Mouse (Mus musculus) forebrain, postnatal 0 days (tissue): ENCODE results near the gene Fxr2. TPM values are rescaled to one million over a fixed set of nuclear protein-coding genes. Genes with fewer than 3 reads are reported as not detected.
A peak's percentile ranks its signal among the peaks of the same experiment; 100 is the strongest.

ENCODE experiments used
- ATAC-seq: fragments of 200-750 bp; cut with Nextera tagmentation; 2 replicates; pipeline ENCODE4 v1.8.0; 2017; ENCODE audit warnings: mild to moderate bottlenecking, moderate library complexity
- DNase-seq: peaks from one replicate; pipeline ENCODE4 v3.0.0-alpha.2; 2015
- H3K27ac ChIP-seq: fragments of 300-500 bp; sonication (generic); 2 replicates; pipeline ENCODE4 v1.5.1; 2014; ENCODE audit warnings: low read depth, mild to moderate bottlenecking, antibody characterized with exemption, low read length, moderate library complexity, mixed read lengths
- H3K27me3 ChIP-seq: fragments of 300-500 bp; sonication (generic); 2 replicates; pipeline ENCODE4 v1.6.1; 2014; ENCODE audit warnings: mild to moderate bottlenecking, low read length, mixed read lengths; ENCODE audit not compliant: insufficient read depth
- H3K36me3 ChIP-seq: fragments of 300-500 bp; sonication (generic); 2 replicates; pipeline ENCODE4 v1.6.1; 2014; ENCODE audit warnings: mild to moderate bottlenecking, moderate library complexity; ENCODE audit not compliant: insufficient read depth
- H3K4me1 ChIP-seq: fragments of 300-500 bp; sonication (generic); 2 replicates; pipeline ENCODE4 v1.6.1; 2014; ENCODE audit warnings: antibody characterized with exemption; ENCODE audit not compliant: insufficient read depth
- H3K4me2 ChIP-seq: fragments of 300-500 bp; sonication (generic); 2 replicates; pipeline ENCODE4 v1.6.1; 2014; ENCODE audit warnings: low read depth, mild to moderate bottlenecking, moderate library complexity
- H3K4me3 ChIP-seq: fragments of 300-500 bp; sonication (generic); 2 replicates; pipeline ENCODE4 v1.5.1; 2014; ENCODE audit warnings: low read depth, low read length, mixed read lengths
- H3K9ac ChIP-seq: fragments of 300-500 bp; sonication (generic); 2 replicates; pipeline ENCODE4 v1.6.1; 2014; ENCODE audit warnings: mild to moderate bottlenecking
- H3K9me3 ChIP-seq: fragments of 300-500 bp; sonication (generic); 2 replicates; pipeline ENCODE4 v1.6.1; 2016; ENCODE audit warnings: low read length
- CTCF ChIP-seq: sonication (generic); IDR thresholded peaks from 2 replicates; pipeline ENCODE4 v1.5.1; 2016; ENCODE audit warnings: antibody characterized with exemption, control low read depth, low read depth
- WGBS: fragments of 180-500 bp; shearing (Covaris S2); extraction: QIAGEN DNeasy Blood & Tissue Kit; methylation state at CpG from one replicate; pipeline ENCODE4 v1.1.7; 2014; 5-methylcytosine and 5-hydroxymethylcytosine counted together
- polyA plus RNA-seq: library from polyadenylated mRNA; unstranded; fragments of >200 nt; fragmentation: Nextera tagmentation; extraction: Ambion mirVana; gene quantifications from 2 replicates; pipeline ENCODE4 v1.2.1, GENCODE M21; 2015
- total RNA-seq: library from RNA; depleted of rRNA; stranded (reverse); fragments of >200 nt; gene quantifications from 2 replicates; pipeline ENCODE4 v1.2.3, GENCODE M21; 2014; rRNA removed

The Fxr2 gene
- total RNA-seq (83.9 and 94.5 TPM in 2 replicates), polyA plus RNA-seq (23.1 and 25.2 TPM in 2 replicates)

DNA sequence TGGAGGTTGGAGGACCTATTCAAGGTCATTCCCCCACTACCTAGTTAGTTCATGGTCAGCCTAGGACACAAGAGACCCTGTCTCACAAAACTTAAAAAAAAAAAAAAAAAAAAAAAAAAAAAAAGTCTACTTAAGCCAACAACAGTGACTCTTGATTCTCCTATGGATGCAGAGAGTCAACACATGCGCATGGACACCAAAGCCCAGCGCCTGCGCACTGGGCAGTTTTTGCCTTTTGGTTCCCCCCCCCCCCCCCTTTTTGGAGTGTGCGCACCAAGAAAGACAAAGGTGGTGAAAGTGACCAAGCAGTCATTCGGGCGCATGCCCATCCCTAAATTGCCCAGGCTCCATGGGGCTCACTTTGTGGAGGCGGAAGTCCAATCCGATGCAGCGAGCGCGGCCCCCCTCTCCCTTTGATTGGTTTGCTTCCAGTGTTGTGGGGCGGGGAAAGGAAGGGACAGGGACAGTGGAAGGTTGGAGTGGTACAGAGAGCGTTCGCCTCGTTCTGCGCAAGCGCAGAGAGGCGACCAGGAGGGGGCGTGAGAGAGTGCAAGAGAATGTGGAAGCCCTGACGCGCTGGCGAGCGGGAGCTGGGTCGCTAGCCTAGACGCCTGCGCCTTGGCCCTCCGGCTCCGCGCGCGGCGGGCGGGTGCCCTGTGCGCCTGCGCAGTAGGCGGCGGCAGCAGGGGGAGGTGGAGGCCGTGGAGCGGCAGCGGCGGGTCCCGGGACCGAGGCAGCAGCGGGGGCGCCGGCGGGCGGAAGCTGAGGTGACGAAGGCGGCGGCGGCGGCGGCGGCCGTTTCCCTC, at the start of gene Fxr2:
Gene Fxr2 (plus strand): TSS at position 707 of the 806 bp plus-strand sequence.
- Histone ChIP-seq H3K9ac (peak within 1 kb of the TSS; percentile 87), H3K4me2 (peak within 1 kb of the TSS; percentile 75), H3K27ac (peak within 1 kb of the TSS; percentile 93), H3K9me3 (no peaks in the 10 kb centered on the region), H3K4me3 (peak within 1 kb of the TSS; percentile 89), H3K4me1 (peaks cover 24% of the 10 kb centered on the region), H3K27me3 (no peaks in the 10 kb centered on the region), H3K36me3 (no peaks in the 10 kb centered on the region)
- ATAC-seq (peak; percentile 97), DNase-seq (peak; percentile 100)
- 3% methylated on average over 39 of the region's 56 CpGs for WGBS
- peak; percentile 90 for TF ChIP-seq CTCF

DNA sequence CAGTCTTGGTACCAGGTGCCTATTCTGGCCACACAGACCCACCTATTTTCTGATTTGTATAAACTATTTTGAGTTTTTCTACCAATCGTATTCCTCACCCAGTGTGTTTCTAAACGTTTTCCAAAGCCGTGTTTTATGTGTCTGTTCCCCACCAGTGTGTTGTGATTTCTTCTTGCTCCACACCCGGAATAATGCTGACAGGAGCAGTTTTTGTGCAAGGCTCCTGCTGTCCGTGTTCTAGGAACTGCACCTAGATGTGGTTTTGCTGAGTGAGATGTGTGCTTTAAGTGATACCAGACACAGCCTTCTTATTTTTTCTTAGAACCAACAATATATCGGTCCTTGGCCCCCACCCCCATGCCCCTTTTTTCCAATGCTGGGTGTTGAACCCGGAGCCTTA, 48.8 kb upstream of the Fxr2 start:
- Histone ChIP-seq H3K4me1 (no peaks in the 10 kb centered on the region), H3K4me3 (no peak overlapping the region), H3K27me3 (no peaks in the 10 kb centered on the region), H3K27ac (no peak overlapping the region), H3K9me3 (no peaks in the 10 kb centered on the region), H3K4me2 (no peak overlapping the region), H3K36me3 (peaks cover 20% of the 10 kb centered on the region), H3K9ac (no peak overlapping the region)
- no peak for DNase-seq
- 84% methylated on average over 7 of the region's 7 CpGs for WGBS
- ATAC-seq = no peak
- no peak for TF ChIP-seq CTCF

DNA sequence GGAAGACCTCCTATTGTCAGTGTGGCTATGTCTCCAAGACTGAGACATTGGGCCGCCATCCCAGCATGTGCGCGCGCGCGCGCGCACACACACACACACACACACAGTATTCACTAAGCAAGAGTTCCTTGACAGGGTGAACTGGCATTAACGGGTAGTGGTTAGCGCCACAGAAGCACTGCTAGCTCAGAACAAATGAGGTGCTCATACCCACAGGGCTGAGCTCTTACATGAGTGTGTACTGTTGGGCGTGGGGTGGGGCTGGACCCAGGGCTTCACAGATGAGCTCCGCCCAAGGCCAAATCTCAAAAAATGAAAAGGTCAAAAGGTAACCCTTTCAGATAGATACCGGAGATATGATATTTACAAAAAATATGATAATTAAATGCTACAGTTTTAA, 47.9 kb upstream of the Fxr2 start:
- no peak overlapping the region for H3K9ac ChIP-seq
- ATAC-seq (no peak), DNase-seq (no peak)
- H3K27ac ChIP-seq = no peak overlapping the region
- TF ChIP-seq CTCF = no peak
- H3K9me3 ChIP-seq = no peaks in the 10 kb centered on the region
- WGBS = 89% methylated on average over 13 of the region's 13 CpGs
- H3K4me3 ChIP-seq = no peak overlapping the region
- no peak overlapping the region for H3K4me2 ChIP-seq
- no peaks in the 10 kb centered on the region for H3K4me1 ChIP-seq
- no peaks in the 10 kb centered on the region for H3K27me3 ChIP-seq
- peaks cover 30% of the 10 kb centered on the region for H3K36me3 ChIP-seq

DNA sequence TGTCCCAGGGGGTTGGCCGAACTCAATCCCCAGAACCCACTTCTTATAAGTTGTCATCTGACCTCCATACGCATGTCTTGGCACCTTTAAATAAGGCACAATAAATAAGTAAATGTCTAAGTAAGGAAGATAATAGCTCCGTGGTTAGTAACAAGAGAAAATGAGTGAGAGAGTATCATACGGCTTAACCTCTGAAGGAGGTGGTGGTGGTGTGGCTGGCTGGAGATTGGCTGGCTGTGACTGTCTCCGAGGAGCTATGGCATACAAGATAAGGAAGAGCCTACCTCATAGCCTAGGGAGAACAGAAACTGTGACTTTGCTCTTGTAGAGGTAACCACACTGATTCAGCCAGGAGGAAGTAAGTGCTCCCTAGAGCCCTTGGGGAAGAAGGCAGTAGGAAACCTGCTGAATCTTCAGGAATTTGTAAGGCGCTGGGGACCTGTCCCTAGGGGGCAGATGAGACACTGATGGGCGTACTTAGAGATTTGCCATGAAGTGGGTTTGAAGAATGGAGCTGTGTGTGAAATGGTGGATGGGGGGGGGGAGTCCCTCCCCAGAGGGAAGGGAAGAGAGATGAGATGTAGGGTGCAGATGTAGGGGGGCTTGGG, 47.0 kb upstream of the Fxr2 start:
- H3K9me3 ChIP-seq = no peaks in the 10 kb centered on the region
- H3K27ac ChIP-seq = no peak overlapping the region
- peaks cover 38% of the 10 kb centered on the region for H3K36me3 ChIP-seq
- H3K4me1 ChIP-seq = no peaks in the 10 kb centered on the region
- TF ChIP-seq CTCF = no peak
- H3K9ac ChIP-seq = no peak overlapping the region
- no peak overlapping the region for H3K4me3 ChIP-seq
- ATAC-seq = no peak
- no peaks in the 10 kb centered on the region for H3K27me3 ChIP-seq
- WGBS = 80% methylated on average over 7 of the region's 7 CpGs
- no peak overlapping the region for H3K4me2 ChIP-seq
- no peak for DNase-seq

DNA sequence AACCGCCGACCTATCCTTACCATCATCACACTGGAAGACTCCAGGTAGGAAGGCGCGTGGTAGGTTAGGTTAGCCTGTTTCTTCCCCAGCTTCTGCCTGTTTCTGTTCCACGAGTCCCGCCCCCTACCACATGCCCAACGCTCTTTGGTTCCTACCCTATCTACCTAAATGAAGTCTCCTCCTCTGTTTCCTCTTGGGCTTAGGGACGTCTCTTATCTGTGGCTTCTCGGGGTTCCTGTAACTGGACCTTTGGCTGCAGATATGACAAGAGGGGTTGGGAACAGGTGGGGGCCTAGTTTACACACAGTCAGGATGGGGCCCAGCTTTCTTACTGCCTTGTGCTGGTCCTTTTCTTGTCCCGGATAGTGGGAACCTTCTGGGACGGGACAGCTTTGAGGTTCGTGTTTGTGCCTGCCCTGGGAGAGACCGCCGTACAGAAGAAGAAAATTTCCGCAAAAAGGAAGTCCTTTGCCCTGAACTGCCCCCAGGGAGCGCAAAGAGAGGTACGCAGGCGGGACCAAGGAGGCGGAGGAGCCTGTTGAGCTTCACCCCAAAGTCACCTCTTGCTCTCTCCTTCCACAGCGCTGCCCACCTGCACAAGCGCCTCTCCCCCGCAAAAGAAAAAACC, 43.5 kb upstream of the Fxr2 start:
- H3K4me2 ChIP-seq = no peak overlapping the region
- no peaks in the 10 kb centered on the region for H3K27me3 ChIP-seq
- H3K27ac ChIP-seq = no peak overlapping the region
- H3K4me1 ChIP-seq = no peaks in the 10 kb centered on the region
- H3K9me3 ChIP-seq = no peaks in the 10 kb centered on the region
- H3K36me3 ChIP-seq = peaks cover 46% of the 10 kb centered on the region
- ATAC-seq (no peak), DNase-seq (no peak)
- no peak overlapping the region for H3K9ac ChIP-seq
- TF ChIP-seq CTCF = no peak
- 94% methylated on average over 22 of the region's 22 CpGs for WGBS
- no peak overlapping the region for H3K4me3 ChIP-seq

GRCm38 (mm10) chr11:69590622-69591021, 42.2 kb upstream of the Fxr2 start:
- Histone ChIP-seq H3K9me3 (no peaks in the 10 kb centered on the region), H3K27ac (no peak overlapping the region), H3K4me1 (no peaks in the 10 kb centered on the region), H3K27me3 (no peaks in the 10 kb centered on the region), H3K36me3 (peaks cover 51% of the 10 kb centered on the region), H3K4me3 (no peak overlapping the region), H3K9ac (no peak overlapping the region), H3K4me2 (no peak overlapping the region)
- no peak for DNase-seq
- 96% methylated on average over 8 of the region's 8 CpGs for WGBS
- ATAC-seq = no peak
- TF ChIP-seq CTCF = no peak

DNA sequence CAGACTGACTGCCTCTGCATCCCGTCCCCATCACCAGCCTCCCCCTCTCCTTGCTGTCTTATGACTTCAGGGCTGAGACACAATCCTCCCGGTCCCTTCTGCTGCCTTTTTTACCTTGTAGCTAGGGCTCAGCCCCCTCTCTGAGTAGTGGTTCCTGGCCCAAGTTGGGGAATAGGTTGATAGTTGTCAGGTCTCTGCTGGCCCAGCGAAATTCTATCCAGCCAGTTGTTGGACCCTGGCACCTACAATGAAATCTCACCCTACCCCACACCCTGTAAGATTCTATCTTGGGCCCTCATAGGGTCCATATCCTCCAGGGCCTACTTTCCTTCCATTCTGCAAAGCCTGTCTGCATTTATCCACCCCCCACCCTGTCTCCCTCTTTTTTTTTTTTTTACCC, 41.4 kb upstream of the Fxr2 start:
- H3K4me2 ChIP-seq = no peak overlapping the region
- H3K27ac ChIP-seq = peak overlapping the region; percentile 62; the same call in 1 of the 2 replicates
- no peak for TF ChIP-seq CTCF
- ATAC-seq = no peak
- H3K27me3 ChIP-seq = no peaks in the 10 kb centered on the region
- no peaks in the 10 kb centered on the region for H3K9me3 ChIP-seq
- peaks cover 52% of the 10 kb centered on the region for H3K36me3 ChIP-seq
- 92% methylated on average over 3 of the region's 3 CpGs for WGBS
- no peak overlapping the region for H3K4me3 ChIP-seq
- no peaks in the 10 kb centered on the region for H3K4me1 ChIP-seq
- H3K9ac ChIP-seq = no peak overlapping the region
- no peak for DNase-seq
